Mouse (Mus musculus) CH12.LX (cell line): ENCODE results near the gene Pde4d.

Experiments
- CTCF ChIP-seq, 2 experiments: IDR thresholded peaks in 1 of 2; conservative IDR thresholded peaks in 1 of 2; 2 replicates each; pipeline ENCODE4 v1.5.1; 2011 to 2012; ENCODE audit warnings: low read depth in 2 of 2, low read length in 2 of 2, improper control_type of control experiment in 1 of 2, inconsistent platforms in 1 of 2, mild to moderate bottlenecking in 1 of 2, moderate library complexity in 1 of 2
- E2F4 ChIP-seq: IDR thresholded peaks from 2 replicates; pipeline ENCODE4 v1.6.1; 2011; ENCODE audit warnings: low read depth, low read length, improper control_type of control experiment; ENCODE audit not compliant: insufficient replicate concordance
- JUND ChIP-seq: conservative IDR thresholded peaks from 2 replicates; pipeline ENCODE4 v1.6.1; 2011; ENCODE audit warnings: low read depth, low read length, improper control_type of control experiment
- KAT2A ChIP-seq: IDR thresholded peaks from 2 replicates; pipeline ENCODE4 v1.6.1; 2012; ENCODE audit warnings: low read length, improper control_type of control experiment, inconsistent platforms; ENCODE audit not compliant: insufficient replicate concordance
- POLR2A ChIP-seq: IDR thresholded peaks from 2 replicates; pipeline ENCODE4 v1.6.1; 2011; ENCODE audit warnings: low read depth, mild to moderate bottlenecking, improper control_type of control experiment, low read length
- TBP ChIP-seq: conservative IDR thresholded peaks from 2 replicates; pipeline ENCODE4 v1.6.1; 2011; ENCODE audit warnings: low read depth, low read length, improper control_type of control experiment
- TCF12 ChIP-seq: IDR thresholded peaks from 2 replicates; pipeline ENCODE4 v1.6.1; 2014; ENCODE audit warnings: low read depth, mild to moderate bottlenecking, inconsistent platforms, low read length, improper control_type of control experiment

- TF ChIP-seq POLR2A (no peak), TBP (no peak), CTCF (conservative IDR thresholded peaks at IDR 0.05 in 1 of 2, IDR thresholded peaks at IDR 0.05 in 1 of 2; ENCODE audit: low read depth in 2 of 2, low read length in 2 of 2) (no peak), E2F4 (no peak), JUND (no peak), KAT2A (no peak), TCF12 (no peak)
These were observed 1372.9 kb downstream of the Pde4d start for GRCm38 (mm10) chr13:109822413-109823298.
